Mouse (Mus musculus) kidney, adult 2 months (tissue): Measurements from ENCODE around the gene Esyt1.

ENCODE experiments used
- CTCF ChIP-seq: fragments of 200-500 bp; conservative IDR thresholded peaks from 2 replicates; pipeline ENCODE4 v1.5.1; 2011; ENCODE audit warnings: low read depth, mild to moderate bottlenecking, control low read depth, low read length, moderate library complexity, mixed read lengths; ENCODE audit not compliant: insufficient read depth, insufficient read length
- POLR2A ChIP-seq: fragments of 200-500 bp; IDR thresholded peaks from one replicate; pipeline ENCODE4 v1.6.1; 2011; ENCODE audit warnings: low read depth, low read length, control low read depth

GRCm38 (mm10) chr10:128547361-128548032 lies 21.8 kb upstream of the Esyt1 start, which contains the start of gene Zc3h10:
- TF ChIP-seq POLR2A (no peak), CTCF (peak; percentile 29; the same call in 1 of the 2 replicates)
